Mouse (Mus musculus) small intestine, adult 2 months (tissue): ENCODE measurements around the gene C330007P06Rik. TPM values are rescaled to one million over a fixed set of nuclear protein-coding genes. Genes with fewer than 3 reads are reported as not detected.

ENCODE experiments used
- H3K27ac ChIP-seq: fragments of 200-500 bp; 2 replicates; pipeline ENCODE4 v1.5.1; 2012; ENCODE audit warnings: low read depth, low read length, control low read depth, inconsistent platforms; ENCODE audit not compliant: insufficient read depth
- H3K27me3 ChIP-seq: fragments of 200-500 bp; 2 replicates; pipeline ENCODE4 v1.6.1; 2012; ENCODE audit warnings: mild to moderate bottlenecking, moderate library complexity, low read length, inconsistent platforms; ENCODE audit not compliant: control insufficient read depth, insufficient read depth
- H3K36me3 ChIP-seq: fragments of 200-500 bp; 2 replicates; pipeline ENCODE4 v1.6.1; 2012; ENCODE audit warnings: mild to moderate bottlenecking, low read length, control low read depth, inconsistent platforms; ENCODE audit not compliant: control insufficient read depth, insufficient read depth
- H3K4me1 ChIP-seq: fragments of 200-500 bp; 2 replicates; pipeline ENCODE4 v1.6.1; 2012; ENCODE audit warnings: low read length, inconsistent platforms, mixed read lengths; ENCODE audit not compliant: control insufficient read depth, insufficient read depth, insufficient read length
- H3K4me3 ChIP-seq: fragments of 200-500 bp; 2 replicates; pipeline ENCODE4 v1.5.1; 2012; ENCODE audit warnings: low read depth, mild to moderate bottlenecking, control low read depth, inconsistent platforms, low read length, moderate library complexity
- CTCF ChIP-seq: fragments of 200-500 bp; IDR thresholded peaks from 2 replicates; pipeline ENCODE4 v1.5.1; 2012; ENCODE audit warnings: low read depth, mild to moderate bottlenecking, control low read depth, inconsistent platforms, low read length, moderate library complexity, mixed read lengths; ENCODE audit not compliant: insufficient replicate concordance, insufficient read length; ENCODE audit errors: extremely low read depth
- POLR2A ChIP-seq: fragments of 200-500 bp; IDR thresholded peaks from 2 replicates; pipeline ENCODE4 v1.6.1; 2012; ENCODE audit warnings: low read depth, mild to moderate bottlenecking, control low read depth, inconsistent platforms, low read length, moderate library complexity
- WGBS: fragments of 180-500 bp; shearing (Covaris S2); methylation state at CpG from one replicate; pipeline ENCODE4 v1.1.7; 2018; 5-methylcytosine and 5-hydroxymethylcytosine counted together
- polyA plus RNA-seq: library from polyadenylated mRNA; depleted of rRNA; stranded (reverse); fragments of >200 nt; gene quantifications from 2 replicates; pipeline ENCODE4 v1.2.3, GENCODE M21; 2012

C330007P06Rik gene
- polyA plus RNA-seq, 1 experiment: 5.2 TPM

DNA sequence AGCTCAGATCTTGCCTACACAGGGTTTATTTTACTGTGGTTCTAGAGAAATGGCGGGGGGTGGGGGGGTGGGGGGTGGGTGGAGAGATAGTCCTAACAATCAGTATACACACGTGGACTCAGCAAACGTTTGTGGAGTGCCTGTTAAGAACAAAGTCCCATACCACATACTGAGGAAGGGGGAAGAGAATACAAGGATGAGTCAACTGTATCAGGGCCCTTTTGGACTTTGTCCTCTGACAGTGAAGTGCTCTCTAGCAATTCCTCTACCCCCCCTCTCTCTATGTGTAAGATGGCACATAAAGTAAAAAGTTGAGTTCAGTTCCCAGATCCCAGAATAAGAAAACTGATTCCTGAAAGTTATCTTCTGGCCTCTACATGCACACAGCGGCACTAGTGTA, 54.3 kb downstream of the C330007P06Rik start:
- 38% methylated on average over 4 of the region's 4 CpGs for WGBS
- Histone ChIP-seq H3K27ac (peak overlapping the region; percentile 95), H3K27me3 (no peaks in the 10 kb centered on the region), H3K36me3 (no peaks in the 10 kb centered on the region), H3K4me3 (no peak overlapping the region), H3K4me1 (peaks cover 12% of the 10 kb centered on the region; the same call in 1 of the 2 replicates)
- no peak for TF ChIP-seq CTCF
- no peak for TF ChIP-seq POLR2A

DNA sequence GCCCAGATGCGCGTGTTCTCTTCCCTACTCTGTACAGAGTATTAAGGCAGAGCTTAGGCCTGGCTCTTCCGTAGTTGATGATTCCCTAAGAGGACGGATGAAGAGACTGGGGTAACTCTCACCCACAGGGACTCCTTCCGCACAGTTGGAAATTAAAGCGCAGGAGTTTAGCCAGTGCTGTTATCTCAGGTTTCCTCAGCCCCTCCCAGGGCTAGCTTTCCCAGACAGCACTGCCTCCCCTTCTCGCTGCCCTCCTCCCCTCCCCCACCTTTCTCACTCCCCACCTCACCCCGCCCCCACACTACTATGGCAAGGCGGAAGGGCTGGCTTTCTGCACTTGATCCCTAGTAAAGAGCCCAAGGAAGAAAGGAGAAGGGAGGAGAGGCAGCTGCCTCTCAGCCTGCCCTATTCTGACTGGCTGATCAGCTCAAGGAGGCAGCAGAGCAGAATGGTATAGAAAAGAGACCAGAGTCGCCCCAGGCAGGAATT, 56.9 kb downstream of the C330007P06Rik start:
- H3K4me3 ChIP-seq: peak overlapping the region; percentile 33; the same call in 1 of the 2 replicates
- WGBS: 16% methylated on average over 10 of the region's 10 CpGs
- TF ChIP-seq POLR2A: no peak
- no peak for TF ChIP-seq CTCF

DNA sequence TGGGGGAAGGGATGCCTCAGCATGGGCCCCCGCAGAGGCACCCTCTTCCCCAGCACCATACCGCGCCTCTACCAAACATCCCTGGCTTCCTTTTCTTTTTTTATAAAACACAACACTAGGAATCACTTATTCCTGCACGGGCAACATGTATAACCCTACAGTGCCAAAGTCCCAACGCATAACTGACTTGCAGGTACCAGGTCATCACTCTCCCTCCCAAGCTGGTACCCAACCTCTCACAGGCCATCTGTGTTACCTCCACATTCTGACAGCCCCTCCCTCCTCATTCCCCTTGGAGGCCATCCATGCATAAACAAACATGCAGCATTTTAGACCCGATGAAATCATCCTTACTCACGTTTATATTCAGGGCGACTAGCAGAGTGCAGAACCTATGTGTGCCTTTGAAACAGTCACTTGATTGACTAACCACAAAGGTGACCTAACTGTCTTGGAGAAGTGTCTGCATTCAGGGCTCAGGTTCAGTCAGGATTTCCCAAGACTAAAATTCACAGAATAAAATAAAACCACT, 57.5 kb downstream of the C330007P06Rik start:
- peak overlapping the region; percentile 87 for H3K27ac ChIP-seq
- no peak overlapping the region for H3K4me3 ChIP-seq
- peaks cover 8% of the 10 kb centered on the region; the same call in 1 of the 2 replicates for H3K4me1 ChIP-seq
- no peaks in the 10 kb centered on the region for H3K27me3 ChIP-seq
- no peaks in the 10 kb centered on the region for H3K36me3 ChIP-seq
- TF ChIP-seq POLR2A (no peak), CTCF (no peak)
- 46% methylated on average over 8 of the region's 8 CpGs for WGBS

More for the DNA sequence above, 56.9 kb downstream of the C330007P06Rik start:
- Histone ChIP-seq H3K27ac (peak overlapping the region; percentile 87), H3K4me1 (peaks cover 8% of the 10 kb centered on the region; the same call in 1 of the 2 replicates), H3K27me3 (no peaks in the 10 kb centered on the region), H3K36me3 (no peaks in the 10 kb centered on the region)

DNA sequence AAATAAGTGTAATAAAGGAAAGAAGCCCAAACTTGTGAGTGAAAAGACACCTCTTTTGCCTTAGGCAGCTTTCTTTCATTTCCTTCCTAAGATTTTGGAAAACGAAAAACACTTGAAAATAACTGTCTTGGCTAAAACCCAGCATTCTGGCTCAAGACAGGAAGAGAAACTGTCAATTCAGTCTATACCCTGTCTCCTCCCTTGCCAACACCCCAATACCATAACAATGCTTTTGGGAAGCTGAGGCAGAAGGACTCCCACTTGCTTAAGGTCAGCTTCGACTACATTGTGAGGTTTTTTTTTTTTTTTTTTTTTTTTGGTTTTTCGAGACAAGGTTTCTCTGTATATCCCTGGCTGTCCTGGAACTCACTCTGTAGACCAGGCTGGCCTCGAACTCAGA, 58.5 kb downstream of the C330007P06Rik start:
- WGBS: 57% methylated on average over 4 of the region's 4 CpGs
- H3K27me3 ChIP-seq: no peaks in the 10 kb centered on the region
- TF ChIP-seq CTCF (no peak), POLR2A (no peak)
- no peaks in the 10 kb centered on the region for H3K36me3 ChIP-seq
- H3K4me1 ChIP-seq: peaks cover 6% of the 10 kb centered on the region; the same call in 1 of the 2 replicates
- no peak overlapping the region for H3K4me3 ChIP-seq
- no peak overlapping the region for H3K27ac ChIP-seq

DNA sequence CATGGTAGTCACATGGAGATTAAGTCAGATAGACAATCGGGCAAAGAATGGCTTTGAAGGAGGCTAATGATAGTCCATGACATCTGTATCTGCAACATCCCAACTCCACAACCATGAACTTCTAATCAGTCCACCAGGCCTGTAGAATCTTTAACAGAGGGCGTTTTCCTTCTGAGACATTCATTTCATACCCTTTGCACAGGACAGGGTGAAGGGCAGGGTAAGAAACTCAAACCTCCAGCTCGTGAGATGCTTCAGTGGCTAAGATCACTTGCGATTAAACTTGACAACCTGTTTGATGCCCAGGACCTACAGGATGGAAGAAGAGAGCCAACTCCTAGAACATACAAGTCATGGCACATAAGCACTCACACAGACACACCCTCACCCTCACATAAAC, 58.9 kb downstream of the C330007P06Rik start:
- 57% methylated on average over 4 of the region's 4 CpGs for WGBS
- peak overlapping the region; percentile 81; the same call in 1 of the 2 replicates for H3K27ac ChIP-seq
- no peaks in the 10 kb centered on the region for H3K27me3 ChIP-seq
- TF ChIP-seq CTCF (no peak), POLR2A (no peak)
- peaks cover 6% of the 10 kb centered on the region; the same call in 1 of the 2 replicates for H3K4me1 ChIP-seq
- no peak overlapping the region for H3K4me3 ChIP-seq
- no peaks in the 10 kb centered on the region for H3K36me3 ChIP-seq

DNA sequence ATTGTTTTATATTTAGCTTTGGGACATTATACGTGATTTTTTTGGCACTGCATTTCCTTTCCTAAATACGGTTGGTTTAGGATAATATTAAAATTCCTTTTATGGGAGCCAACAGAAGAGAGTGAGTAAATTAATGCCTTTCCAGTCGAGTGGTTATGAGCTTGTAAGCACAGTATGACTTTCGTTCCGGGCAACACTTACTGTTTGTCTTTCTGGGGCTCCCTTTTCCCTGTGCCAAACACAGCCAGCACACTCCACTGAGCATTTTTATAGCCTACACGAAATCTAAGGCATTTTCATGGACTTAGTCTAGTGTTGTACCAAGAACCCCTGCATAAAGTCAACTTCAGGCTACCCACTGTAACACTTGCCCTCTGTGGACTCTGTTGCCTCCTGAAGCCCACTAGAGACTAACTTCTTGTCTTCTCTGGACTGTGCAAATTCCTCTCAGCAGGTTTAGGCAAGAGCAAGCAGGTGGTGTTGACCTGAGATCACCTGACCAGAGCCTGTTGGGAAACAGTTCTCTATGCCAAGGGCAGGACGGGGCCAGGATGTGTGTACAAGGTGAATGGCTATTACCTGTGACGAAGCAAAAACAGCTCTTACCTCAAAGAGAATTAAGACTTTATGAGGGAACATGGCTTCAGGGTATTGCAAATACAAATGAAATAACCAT, 59.6 kb downstream of the C330007P06Rik start:
- Histone ChIP-seq H3K36me3 (no peaks in the 10 kb centered on the region), H3K27ac (peak overlapping the region; percentile 81; the same call in 1 of the 2 replicates), H3K4me1 (peaks cover 6% of the 10 kb centered on the region; the same call in 1 of the 2 replicates), H3K4me3 (no peak overlapping the region), H3K27me3 (no peaks in the 10 kb centered on the region)
- TF ChIP-seq CTCF (no peak), POLR2A (no peak)
- 40% methylated on average over 8 of the region's 8 CpGs for WGBS

DNA sequence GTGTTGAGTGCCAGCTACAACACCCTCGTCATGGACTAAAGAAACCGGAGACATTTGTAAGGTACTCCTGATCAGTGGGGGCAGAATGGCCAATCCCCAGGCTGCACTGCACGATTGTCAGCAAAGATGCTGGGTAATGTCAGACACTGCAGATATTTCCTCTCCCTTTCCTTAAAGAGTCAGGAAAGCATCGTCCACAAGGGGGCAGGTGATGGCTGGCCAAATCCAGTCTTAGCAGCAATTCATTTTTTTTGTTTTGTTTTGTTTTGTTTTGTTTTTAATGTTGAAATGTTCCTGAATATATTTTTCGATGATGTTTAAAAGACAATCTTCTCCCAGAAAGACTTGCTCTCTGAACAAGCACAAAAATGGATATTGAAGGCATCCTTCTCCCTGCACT, 62.5 kb downstream of the C330007P06Rik start:
- 37% methylated on average over 5 of the region's 5 CpGs for WGBS
- no peak for TF ChIP-seq POLR2A
- TF ChIP-seq CTCF: no peak
- Histone ChIP-seq H3K36me3 (no peaks in the 10 kb centered on the region), H3K4me3 (no peak overlapping the region), H3K27me3 (no peaks in the 10 kb centered on the region), H3K27ac (no peak overlapping the region), H3K4me1 (peaks cover 8% of the 10 kb centered on the region; the same call in 1 of the 2 replicates)
